Mouse (Mus musculus) megakaryocyte, embryonic 14.5 days (primary cell): ENCODE results near the gene Rap1gap.

Experiments
- FLI1 ChIP-seq: IDR thresholded peaks from 2 replicates; pipeline ENCODE4 v1.6.1; 2012; ENCODE audit warnings: low read length, inconsistent platforms, mixed read lengths
- GATA1 ChIP-seq: IDR thresholded peaks from 3 replicates; pipeline ENCODE4 v1.6.1; 2012; ENCODE audit warnings: mixed read lengths, low read length, inconsistent platforms, borderline replicate concordance

DNA sequence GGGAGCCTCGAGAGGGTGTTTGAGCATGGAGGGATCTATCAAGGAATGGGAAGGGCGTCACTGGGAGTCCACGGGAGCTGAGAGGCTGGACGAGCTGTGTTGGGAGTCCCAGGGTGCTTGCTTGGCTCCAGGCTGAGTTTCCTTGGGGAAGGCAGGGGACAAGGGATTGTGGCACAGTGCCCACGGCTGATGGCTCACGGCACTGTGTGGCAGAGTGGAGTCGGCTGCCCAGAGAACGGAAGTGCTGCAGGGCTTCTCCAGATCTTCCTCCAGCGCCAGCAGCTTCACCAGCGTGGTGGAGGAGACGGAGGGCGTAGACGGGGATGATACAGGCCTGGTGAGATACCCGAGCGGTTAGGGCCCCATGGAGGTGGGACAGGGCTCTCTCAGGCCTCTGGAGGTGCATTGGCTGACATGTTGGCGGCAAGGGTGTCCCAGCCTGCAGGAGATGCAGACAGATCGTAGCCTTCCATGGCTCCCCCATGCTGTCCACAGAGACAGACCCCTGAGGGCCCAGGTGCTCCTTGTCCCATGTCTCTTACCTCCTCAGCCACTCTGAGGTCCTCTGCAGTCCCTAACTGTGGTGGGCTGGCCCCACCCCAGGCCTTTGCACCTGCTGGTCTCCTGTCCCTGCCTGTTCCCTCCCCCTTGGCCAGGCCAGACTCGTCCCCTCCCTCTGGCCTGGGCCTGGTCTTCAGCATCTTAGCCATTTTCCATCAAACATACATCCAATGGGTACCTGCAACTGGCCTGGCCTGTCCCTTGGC is 62.4 kb downstream of the Rap1gap start:
- TF ChIP-seq GATA1 (no peak), FLI1 (no peak)
